Comparison of ENCODE assay signal across 15 mouse cellular contexts in the genomic region with DNA sequence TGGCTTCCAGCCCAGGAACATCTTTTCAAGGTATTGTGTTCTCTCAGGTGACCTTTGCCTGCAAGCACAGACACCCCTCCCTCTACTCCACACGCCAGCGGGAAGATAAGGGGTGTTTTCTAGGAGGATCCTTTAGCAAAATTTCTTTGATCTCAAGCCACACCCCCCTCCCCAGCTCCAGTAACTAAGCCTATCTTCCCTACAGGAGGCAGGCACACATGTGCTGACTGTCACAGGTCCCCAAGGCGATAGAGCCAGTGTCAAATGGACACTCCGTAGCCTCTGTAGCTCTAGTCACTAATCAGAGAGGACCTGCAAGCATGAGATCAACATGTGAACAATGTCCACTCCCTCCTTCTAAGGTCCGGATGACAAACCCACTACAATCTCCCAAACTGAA.
DNase-seq lines count a peak whose midpoint lies in the region; ATAC-seq and TF ChIP-seq lines count a peak whose summit lies in the region.
"Had no signal": no experiment of that assay in that cellular context is flagged by ENCODE, and none has a peak within 500 bp of the region (broad histone marks: within the 10 kb centered on the region; RNA-seq: fewer than 3 reads in every experiment).

No protein-coding gene starts in this region.

- no peak overlapping the region for H3K27ac ChIP-seq in kidney, embryonic 15.5 days
- H3K27ac ChIP-seq in embryonic facial prominence, embryonic 13.5 days = no peak overlapping the region
- H3K27ac ChIP-seq in limb, embryonic 14.5 days (replicated peaks; ENCODE audit: low read depth, low read length) = no peak overlapping the region
- H3K27ac ChIP-seq: forebrain, embryonic 13.5 days; hindbrain, embryonic 14.5 days; layer of hippocampus, adult 2 months; limb, embryonic 12.5 days; midbrain, embryonic 10.5 days; neural tube, embryonic 13.5 days had no signal

- no peaks in the 10 kb centered on the region for H3K36me3 ChIP-seq in kidney, embryonic 15.5 days
- no peaks in the 10 kb centered on the region for H3K36me3 ChIP-seq in megakaryocyte, embryonic 14.5 days (replicated peaks; ENCODE audit: low read length)
- H3K36me3 ChIP-seq in embryonic facial prominence, embryonic 13.5 days = no peaks in the 10 kb centered on the region
- no peaks in the 10 kb centered on the region for H3K36me3 ChIP-seq in limb, embryonic 14.5 days (ENCODE audit: control insufficient read depth, insufficient read depth, low read length)
- H3K36me3 ChIP-seq: limb, embryonic 12.5 days; midbrain, embryonic 10.5 days; neural tube, embryonic 13.5 days had no signal

- 21% methylated on average over 5 of the region's 5 CpGs for WGBS in kidney, embryonic 15.5 days
- 24% methylated on average over 5 of the region's 5 CpGs for WGBS in embryonic facial prominence, embryonic 13.5 days
- 14% methylated on average over 5 of the region's 5 CpGs for WGBS in limb, embryonic 14.5 days

- DNase-seq in kidney, postnatal 10 days = no peak
- no peak for DNase-seq in limb, embryonic 14.5 days (ENCODE audit: low spot score)
- no peak for DNase-seq in thymus, postnatal 25 days

- peaks cover 9% of the 10 kb centered on the region for H3K4me1 ChIP-seq in kidney, embryonic 15.5 days
- H3K4me1 ChIP-seq in megakaryocyte, embryonic 14.5 days = peaks cover 17% of the 10 kb centered on the region
- H3K4me1 ChIP-seq in embryonic facial prominence, embryonic 13.5 days = peaks cover 16% of the 10 kb centered on the region
- H3K4me1 ChIP-seq in limb, embryonic 14.5 days (ENCODE audit: control insufficient read depth, insufficient read depth, low read length) = no peaks in the 10 kb centered on the region
- H3K4me1 ChIP-seq: neural tube, embryonic 13.5 days had no signal

- no peak for ATAC-seq in kidney, embryonic 15.5 days (replicated peaks; ENCODE audit: low FRiP score)
- ATAC-seq in megakaryocyte, adult 5-6 weeks (ENCODE audit: poor library complexity, severe bottlenecking) = no peak
- no peak for ATAC-seq in embryonic facial prominence, embryonic 13.5 days (ENCODE audit: insufficient number of reproducible peaks, insufficient read depth, low FRiP score, low TSS enrichment, low read depth)
- no peak for ATAC-seq in limb, embryonic 14.5 days (ENCODE audit: low FRiP score, low read depth)
- ATAC-seq: liver, postnatal 0 days; Patski had no signal

- no peak overlapping the region for H3K4me3 ChIP-seq in kidney, embryonic 15.5 days (replicated peaks)
- peak overlapping the region; percentile 16 for H3K4me3 ChIP-seq in megakaryocyte, embryonic 14.5 days (replicated peaks)
- H3K4me3 ChIP-seq in embryonic facial prominence, embryonic 13.5 days = 0 out of 2 replicates have a peak overlapping the region, but pooled peaks have one; percentile 6
- no peak overlapping the region for H3K4me3 ChIP-seq in limb, embryonic 14.5 days (replicated peaks; ENCODE audit: low read length)
- H3K4me3 ChIP-seq: forebrain, embryonic 13.5 days; limb, embryonic 12.5 days; midbrain, embryonic 10.5 days; neural tube, embryonic 13.5 days had no signal

- H3K9ac ChIP-seq in kidney, embryonic 15.5 days = no peak overlapping the region
- H3K9ac ChIP-seq in embryonic facial prominence, embryonic 13.5 days = no peak overlapping the region
- no peak overlapping the region for H3K9ac ChIP-seq in limb, embryonic 14.5 days (ENCODE audit: low read depth, low read length, severe bottlenecking)
- H3K9ac ChIP-seq: forebrain, embryonic 13.5 days; hindbrain, embryonic 14.5 days; limb, embryonic 12.5 days; liver, postnatal 0 days; neural tube, embryonic 13.5 days had no signal

- H3K9me3 ChIP-seq in kidney, embryonic 15.5 days (replicated peaks) = no peaks in the 10 kb centered on the region
- H3K9me3 ChIP-seq in megakaryocyte, embryonic 14.5 days = peaks cover 4% of the 10 kb centered on the region
- no peaks in the 10 kb centered on the region for H3K9me3 ChIP-seq in embryonic facial prominence, embryonic 13.5 days
- H3K9me3 ChIP-seq in limb, embryonic 14.5 days (ENCODE audit: control insufficient read depth, low read length) = no peaks in the 10 kb centered on the region
- H3K9me3 ChIP-seq: forebrain, embryonic 13.5 days; limb, embryonic 12.5 days; midbrain, embryonic 10.5 days; neural tube, embryonic 13.5 days had no signal

- peaks cover 35% of the 10 kb centered on the region for H3K27me3 ChIP-seq in kidney, embryonic 15.5 days
- H3K27me3 ChIP-seq in megakaryocyte, embryonic 14.5 days (replicated peaks) = peaks cover 57% of the 10 kb centered on the region
- peaks cover 12% of the 10 kb centered on the region; the same call in 1 of the 2 replicates for H3K27me3 ChIP-seq in embryonic facial prominence, embryonic 13.5 days
- no peaks in the 10 kb centered on the region for H3K27me3 ChIP-seq in limb, embryonic 14.5 days (ENCODE audit: control insufficient read depth, insufficient read depth, low read length)
- H3K27me3 ChIP-seq: Patski had no signal

- peak overlapping the region; percentile 34; the same call in 1 of the 2 replicates for H3K4me2 ChIP-seq in kidney, embryonic 15.5 days
- peak overlapping the region; percentile 41 for H3K4me2 ChIP-seq in embryonic facial prominence, embryonic 13.5 days
- H3K4me2 ChIP-seq in limb, embryonic 14.5 days (replicated peaks; ENCODE audit: low read depth, low read length, severe bottlenecking) = peak overlapping the region; percentile 33; the same call in 1 of the 2 replicates
- H3K4me2 ChIP-seq: forebrain, embryonic 13.5 days; hindbrain, embryonic 14.5 days; limb, embryonic 12.5 days; neural tube, embryonic 13.5 days had no signal

- TF ChIP-seq POLR2A in limb, embryonic 14.5 days (IDR thresholded peaks at IDR 0.05; ENCODE audit: borderline replicate concordance, extremely low read depth, insufficient read depth, insufficient read length) = no peak

Comparison
In these comparisons a context has a peak if more than half of its experiments do, and no peak if none do; other contexts are left out.
1. H3K4me3 ChIP-seq: peak in megakaryocyte, embryonic 14.5 days (single experiment) and embryonic facial prominence, embryonic 13.5 days (single experiment); none in kidney, embryonic 15.5 days (single experiment) and limb, embryonic 14.5 days (single experiment).
2. Peak in every context shown above with its lines, with median percentiles within 50 percentile points of each other: H3K4me2 ChIP-seq.